Mouse (Mus musculus) testis, adult 2 months (tissue): ENCODE results near the gene Gcc2. TPM values are rescaled to one million over a fixed set of nuclear protein-coding genes. Genes with fewer than 3 reads are reported as not detected.
"Not testable (repeated sequence)": the region's sequence is repeated elsewhere in the genome, so short reads cannot be mapped to it uniquely, and the experiment has no call there.

Experiments used
- H3K27ac ChIP-seq: fragments of 200-500 bp; 2 replicates; pipeline ENCODE4 v1.5.1; 2012; ENCODE audit warnings: low read depth, low read length; ENCODE audit not compliant: control insufficient read depth, insufficient read depth
- H3K27me3 ChIP-seq: fragments of 200-500 bp; 2 replicates; pipeline ENCODE4 v1.6.1; 2012; ENCODE audit warnings: mild to moderate bottlenecking, low read length, moderate library complexity; ENCODE audit not compliant: control insufficient read depth, insufficient read depth
- H3K36me3 ChIP-seq: fragments of 200-500 bp; 2 replicates; pipeline ENCODE4 v1.6.1; 2012; ENCODE audit warnings: mild to moderate bottlenecking, low read length; ENCODE audit not compliant: control insufficient read depth, insufficient read depth
- H3K4me1 ChIP-seq: fragments of 200-500 bp; 2 replicates; pipeline ENCODE4 v1.6.1; 2012; ENCODE audit warnings: low read length; ENCODE audit not compliant: control insufficient read depth, insufficient read depth
- H3K4me3 ChIP-seq: fragments of 200-500 bp; 2 replicates; pipeline ENCODE4 v1.5.1; 2012; ENCODE audit warnings: low read depth, mild to moderate bottlenecking, low read length, moderate library complexity, mixed read lengths; ENCODE audit not compliant: control insufficient read depth
- CTCF ChIP-seq: fragments of 200-500 bp; IDR thresholded peaks from 2 replicates; pipeline ENCODE4 v1.5.1; 2012; ENCODE audit warnings: low read depth, mild to moderate bottlenecking, inconsistent platforms, low read length, moderate library complexity; ENCODE audit not compliant: control insufficient read depth, insufficient read depth, insufficient replicate concordance
- POLR2A ChIP-seq: fragments of 200-500 bp; IDR thresholded peaks from 2 replicates; pipeline ENCODE4 v1.6.1; 2012; ENCODE audit warnings: low read depth, mild to moderate bottlenecking, inconsistent platforms, low read length, moderate library complexity; ENCODE audit not compliant: control insufficient read depth
- polyA plus RNA-seq: library from polyadenylated mRNA; depleted of rRNA; stranded (reverse); fragments of >200 nt; gene quantifications from 2 replicates; pipeline ENCODE4 v1.2.3, GENCODE M21; 2012

Gcc2 gene
- polyA plus RNA-seq, 1 experiment = 17.3 TPM

DNA sequence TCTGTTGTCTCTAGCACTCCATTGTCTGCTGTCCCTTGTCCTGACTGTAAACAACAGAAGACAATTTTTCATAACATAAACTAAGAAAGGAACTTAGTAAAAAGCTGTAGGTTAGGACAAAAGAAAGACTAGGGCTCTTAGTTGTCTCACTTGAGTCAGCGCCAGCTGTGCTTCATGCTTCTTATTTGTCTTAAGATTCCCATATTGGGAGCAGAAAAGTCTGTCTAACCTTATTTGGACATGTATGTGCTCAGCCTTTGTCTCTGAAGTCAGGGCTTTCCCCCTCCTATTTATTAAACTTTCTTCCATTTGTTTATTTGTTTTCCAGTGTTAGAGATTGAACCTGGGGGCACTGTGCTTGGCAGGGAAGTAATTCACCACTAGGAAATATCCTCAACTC lies 80.9 kb downstream of the Gcc2 start:
- H3K4me3 ChIP-seq = no peak overlapping the region

GRCm38 (mm10) chr10:58337091-58337490 lies 81.8 kb downstream of the Gcc2 start:
- H3K36me3 ChIP-seq, H3K4me3 ChIP-seq, H3K27me3 ChIP-seq, H3K4me1 ChIP-seq: not testable (repeated sequence)
- H3K27ac ChIP-seq = peak overlapping the region; percentile 39; the same call in 1 of the 2 replicates

More for the DNA sequence above, 80.9 kb downstream of the Gcc2 start:
- Histone ChIP-seq H3K27me3 (no peaks in the 10 kb centered on the region), H3K4me1 (no peaks in the 10 kb centered on the region), H3K36me3 (no peaks in the 10 kb centered on the region), H3K27ac (no peak overlapping the region)
- TF ChIP-seq POLR2A = no peak
- no peak for TF ChIP-seq CTCF

DNA sequence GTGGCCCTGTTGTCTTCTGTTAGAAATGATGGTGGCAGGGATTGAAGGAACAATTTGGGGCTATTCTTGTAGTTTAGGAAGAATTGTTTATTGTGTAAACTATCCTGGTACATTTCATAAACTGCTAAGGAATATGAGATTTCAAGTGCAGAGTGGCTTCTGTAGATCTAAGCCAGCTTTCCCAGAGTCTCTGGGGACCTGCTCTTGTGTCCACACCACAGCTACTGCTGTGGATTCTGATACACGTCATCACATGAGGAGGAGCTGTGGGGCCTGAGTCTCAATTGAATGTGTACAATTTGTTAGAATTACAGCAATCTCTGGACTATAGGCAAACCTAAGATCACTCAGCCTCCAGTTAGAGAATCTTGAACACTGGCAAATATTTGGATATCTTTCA lies 83.3 kb downstream of the Gcc2 start:
- H3K27me3 ChIP-seq = no peaks in the 10 kb centered on the region
- 0 out of 2 replicates have a peak overlapping the region, but pooled peaks have one; percentile 57 for H3K27ac ChIP-seq
- H3K4me3 ChIP-seq = no peak overlapping the region
- no peaks in the 10 kb centered on the region for H3K4me1 ChIP-seq
- H3K36me3 ChIP-seq = no peaks in the 10 kb centered on the region
- TF ChIP-seq CTCF (no peak), POLR2A (no peak)

- no peaks in the 10 kb centered on the region for H3K27me3 ChIP-seq
- H3K4me3 ChIP-seq = no peak overlapping the region
- H3K4me1 ChIP-seq = no peaks in the 10 kb centered on the region
- TF ChIP-seq POLR2A (no peak), CTCF (no peak)
- no peak overlapping the region for H3K27ac ChIP-seq
- no peaks in the 10 kb centered on the region for H3K36me3 ChIP-seq
These were observed 86.4 kb downstream of the Gcc2 start for GRCm38 (mm10) chr10:58341685-58342084.

GRCm38 (mm10) chr10:58342199-58342598 lies 86.9 kb downstream of the Gcc2 start:
- Histone ChIP-seq H3K27me3 (no peaks in the 10 kb centered on the region), H3K36me3 (no peaks in the 10 kb centered on the region), H3K4me1 (no peaks in the 10 kb centered on the region), H3K4me3 (no peak overlapping the region), H3K27ac (no peak overlapping the region; the same call in 1 of the 2 replicates)
- no peak for TF ChIP-seq CTCF
- TF ChIP-seq POLR2A = no peak

DNA sequence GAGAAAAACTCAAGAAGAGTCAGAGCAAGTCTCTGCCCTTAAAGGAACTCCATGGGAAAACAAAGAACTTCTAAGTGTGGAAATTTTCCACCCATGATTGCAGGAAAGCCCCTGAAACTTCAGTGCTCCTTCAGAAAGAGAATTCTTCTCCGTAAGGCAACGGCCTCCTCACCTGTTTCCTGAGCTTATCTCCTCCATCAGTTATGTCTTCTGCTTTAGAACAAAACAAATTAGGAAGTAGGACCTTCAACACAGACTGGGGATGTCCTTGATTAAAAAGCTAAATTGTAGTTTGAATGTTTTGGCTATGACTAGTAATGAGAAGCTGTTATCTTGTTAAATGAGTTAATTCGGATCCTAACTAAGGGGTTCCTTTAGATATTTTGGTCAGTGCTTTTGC lies 88.3 kb downstream of the Gcc2 start:
- TF ChIP-seq CTCF (no peak), POLR2A (no peak)
- no peaks in the 10 kb centered on the region for H3K36me3 ChIP-seq
- H3K4me1 ChIP-seq = no peaks in the 10 kb centered on the region
- H3K4me3 ChIP-seq = no peak overlapping the region
- H3K27ac ChIP-seq = no peak overlapping the region
- H3K27me3 ChIP-seq = no peaks in the 10 kb centered on the region

DNA sequence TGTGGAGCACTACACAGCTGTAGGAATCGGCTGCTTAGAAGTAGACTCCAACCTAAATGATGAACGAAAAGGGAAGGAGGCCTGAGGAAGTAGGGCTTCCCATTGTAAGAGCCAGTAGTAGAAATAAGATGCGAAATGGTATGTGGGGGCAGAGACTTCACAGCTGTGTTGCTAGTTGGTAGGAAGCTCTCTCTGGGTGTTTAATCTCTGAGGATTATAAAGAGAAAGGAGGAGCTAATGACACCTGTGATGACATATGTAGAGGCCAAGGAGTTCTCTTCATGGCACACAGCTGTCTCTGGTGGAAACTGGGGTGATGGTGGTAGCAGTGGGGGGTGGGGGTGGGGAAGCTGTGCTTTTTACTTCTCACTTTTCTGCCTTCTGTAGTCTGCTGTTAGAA lies 95.3 kb downstream of the Gcc2 start:
- Histone ChIP-seq H3K27ac (no peak overlapping the region), H3K4me1 (no peaks in the 10 kb centered on the region), H3K36me3 (no peaks in the 10 kb centered on the region), H3K4me3 (no peak overlapping the region), H3K27me3 (no peaks in the 10 kb centered on the region)
- TF ChIP-seq POLR2A (no peak), CTCF (no peak)

DNA sequence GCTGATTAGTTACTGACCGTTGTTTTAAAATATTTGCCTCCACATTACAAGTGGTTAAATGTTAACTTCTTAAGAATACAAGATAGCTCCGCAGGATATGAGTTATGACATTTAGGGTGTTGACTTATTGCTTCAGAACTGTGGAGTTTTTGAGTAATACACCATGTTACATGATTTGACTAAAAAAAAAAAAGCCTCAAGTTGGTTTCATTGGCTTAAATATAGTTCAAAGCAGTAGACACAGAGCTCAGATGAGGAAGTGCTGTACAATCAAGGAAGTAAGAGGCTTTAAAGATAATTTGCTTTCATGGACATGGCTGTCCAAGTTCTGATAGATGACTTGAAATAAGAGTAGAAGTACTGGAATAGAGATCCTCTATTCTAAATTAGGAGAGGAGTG lies 96.4 kb downstream of the Gcc2 start:
- H3K27ac ChIP-seq = no peak overlapping the region
- no peak for TF ChIP-seq CTCF
- no peak for TF ChIP-seq POLR2A

More for the DNA sequence above, 96.4 kb downstream of the Gcc2 start:
- Histone ChIP-seq H3K27me3 (no peaks in the 10 kb centered on the region), H3K4me3 (no peak overlapping the region), H3K36me3 (no peaks in the 10 kb centered on the region), H3K4me1 (no peaks in the 10 kb centered on the region)
